Mouse (Mus musculus): ENCODE measurements at regions not wholly inside any gene's neighbourhood (a gene's known extent, or its start where the extent isn't known, plus 50 kb on each side); places are given as distances from the start of the nearest gene placed in this dataset.

DNA sequence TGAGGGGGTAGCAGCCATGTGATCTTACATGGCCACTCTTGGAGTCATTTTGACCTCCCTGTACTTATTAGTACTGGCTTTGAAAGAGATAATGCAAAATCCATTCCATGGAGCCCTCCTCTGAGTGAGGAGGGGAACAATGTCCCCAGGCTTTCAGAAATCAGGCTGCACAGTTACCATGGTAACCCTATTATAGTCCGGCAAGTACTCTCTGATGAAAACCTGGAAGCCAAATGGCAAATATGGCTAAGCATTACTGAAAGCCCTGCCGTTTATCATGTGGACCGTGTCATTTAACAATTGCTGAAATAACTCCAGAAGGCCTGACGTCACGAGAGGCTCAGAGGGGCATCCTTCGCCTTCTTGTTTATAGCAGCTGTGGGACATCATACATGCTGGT, 82.5 kb upstream of the Xcl1 start:
- TF ChIP-seq POLR2A (IDR thresholded peaks at IDR 0.05; ENCODE audit: low read depth, low read length) (no peak), CTCF (IDR thresholded peaks at IDR 0.05; ENCODE audit: extremely low read depth, insufficient read depth, insufficient read length, insufficient replicate concordance) (no peak)

All from spleen, adult 2 months (tissue).